Mouse (Mus musculus) hindbrain, embryonic 15.5 days (tissue): ENCODE results near the gene Cdca7l. TPM values are rescaled to one million over a fixed set of nuclear protein-coding genes. Genes with fewer than 3 reads are reported as not detected.
"Not testable (repeated sequence)": the region's sequence is repeated elsewhere in the genome, so short reads cannot be mapped to it uniquely, and the experiment has no call there.

Experiments used
- ATAC-seq: fragments of 200-750 bp; cut with Nextera tagmentation; 2 replicates; pipeline ENCODE4 v1.8.0; 2017; ENCODE audit warnings: low read depth, moderate number of reproducible peaks, moderate TSS enrichment; ENCODE audit not compliant: low FRiP score
- H3K27ac ChIP-seq: fragments of 300-500 bp; sonication (generic); replicated peaks from 2 replicates; pipeline ENCODE4 v1.5.1; 2015; ENCODE audit warnings: mild to moderate bottlenecking, inconsistent platforms
- H3K27me3 ChIP-seq: fragments of 300-500 bp; sonication (generic); 2 replicates; pipeline ENCODE4 v1.6.1; 2015; ENCODE audit warnings: control low read depth, inconsistent platforms
- H3K36me3 ChIP-seq: fragments of 300-500 bp; sonication (generic); 2 replicates; pipeline ENCODE4 v1.6.1; 2015; ENCODE audit warnings: control low read depth, inconsistent platforms
- H3K4me1 ChIP-seq: fragments of 300-500 bp; sonication (generic); replicated peaks from 2 replicates; pipeline ENCODE4 v1.6.1; 2015; ENCODE audit warnings: control low read depth, inconsistent platforms
- H3K4me2 ChIP-seq: fragments of 300-500 bp; sonication (generic); 2 replicates; pipeline ENCODE4 v1.6.1; 2015; ENCODE audit warnings: moderate library complexity, mild to moderate bottlenecking, inconsistent platforms
- H3K4me3 ChIP-seq: fragments of 300-500 bp; sonication (generic); 2 replicates; pipeline ENCODE4 v1.5.1; 2015; ENCODE audit warnings: mild to moderate bottlenecking, inconsistent platforms
- H3K9ac ChIP-seq: fragments of 300-500 bp; sonication (generic); 2 replicates; pipeline ENCODE4 v1.6.1; 2015; ENCODE audit warnings: inconsistent platforms
- H3K9me3 ChIP-seq: fragments of 300-500 bp; sonication (generic); 2 replicates; pipeline ENCODE4 v1.6.1; 2016; ENCODE audit warnings: control low read depth, inconsistent platforms
- WGBS: fragments of 180-500 bp; shearing (Covaris S2); methylation state at CpG from one replicate; pipeline ENCODE4 v1.1.7; 2015; 5-methylcytosine and 5-hydroxymethylcytosine counted together
- polyA plus RNA-seq: library from polyadenylated mRNA; unstranded; fragments of >200 nt; fragmentation: Nextera tagmentation; extraction: Ambion mirVana; gene quantifications from 2 replicates; pipeline ENCODE4 v1.2.1, GENCODE M21; 2015

Cdca7l gene
- 5.9 and 7.0 TPM in 2 replicates for polyA plus RNA-seq

GRCm38 (mm10) chr12:117803989-117804388, at the start of gene Cdca7l:
Gene Cdca7l, plus strand, starts transcription at chr12:117804289.
- peaks cover 34% of the 10 kb centered on the region for H3K4me1 ChIP-seq
- not testable (repeated sequence) for H3K4me3 ChIP-seq, H3K36me3 ChIP-seq, H3K27ac ChIP-seq, H3K9ac ChIP-seq, H3K4me2 ChIP-seq, H3K9me3 ChIP-seq, ATAC-seq, H3K27me3 ChIP-seq
- 95% methylated on average over 2 of the region's 6 CpGs for WGBS

- H3K9ac ChIP-seq: no peak overlapping the region
- ATAC-seq: no peak
- H3K4me1 ChIP-seq: peaks cover 22% of the 10 kb centered on the region
- H3K27ac ChIP-seq: no peak overlapping the region
- WGBS: 75% methylated on average over 7 of the region's 7 CpGs
- H3K4me3 ChIP-seq: no peak overlapping the region
- no peaks in the 10 kb centered on the region for H3K9me3 ChIP-seq
- no peak overlapping the region for H3K4me2 ChIP-seq
- H3K36me3 ChIP-seq: peaks cover 26% of the 10 kb centered on the region
- no peaks in the 10 kb centered on the region for H3K27me3 ChIP-seq
Observed at GRCm38 (mm10) chr12:117756010-117756409, 48.1 kb upstream of the Cdca7l start.

GRCm38 (mm10) chr12:117760373-117760772, 43.7 kb upstream of the Cdca7l start:
- Histone ChIP-seq H3K36me3 (peaks cover 22% of the 10 kb centered on the region), H3K9me3 (no peaks in the 10 kb centered on the region), H3K4me2 (no peak overlapping the region), H3K9ac (no peak overlapping the region), H3K27me3 (no peaks in the 10 kb centered on the region), H3K4me1 (peaks cover 5% of the 10 kb centered on the region; the same call in 1 of the 2 replicates), H3K4me3 (no peak overlapping the region), H3K27ac (no peak overlapping the region)
- no peak for ATAC-seq
- WGBS: 83% methylated on average over 5 of the region's 5 CpGs

GRCm38 (mm10) chr12:117760846-117761245, 43.2 kb upstream of the Cdca7l start:
- Histone ChIP-seq H3K4me3 (no peak overlapping the region), H3K27me3 (no peaks in the 10 kb centered on the region), H3K9ac (no peak overlapping the region), H3K27ac (no peak overlapping the region), H3K4me1 (peaks cover 5% of the 10 kb centered on the region; the same call in 1 of the 2 replicates), H3K36me3 (peaks cover 18% of the 10 kb centered on the region), H3K9me3 (no peaks in the 10 kb centered on the region), H3K4me2 (no peak overlapping the region)
- no peak for ATAC-seq

GRCm38 (mm10) chr12:117761698-117762097, 42.4 kb upstream of the Cdca7l start:
- peaks cover 9% of the 10 kb centered on the region for H3K36me3 ChIP-seq
- no peaks in the 10 kb centered on the region for H3K9me3 ChIP-seq
- peak; percentile 39; the same call in 1 of the 2 replicates for ATAC-seq
- no peak overlapping the region for H3K9ac ChIP-seq
- H3K4me2 ChIP-seq: no peak overlapping the region
- H3K27ac ChIP-seq: no peak overlapping the region
- H3K27me3 ChIP-seq: no peaks in the 10 kb centered on the region
- 26% methylated on average over 1 of the region's 1 CpGs for WGBS
- no peak overlapping the region for H3K4me3 ChIP-seq
- H3K4me1 ChIP-seq: peaks cover 5% of the 10 kb centered on the region; the same call in 1 of the 2 replicates

GRCm38 (mm10) chr12:117763247-117763646, 40.8 kb upstream of the Cdca7l start:
- 81% methylated on average over 3 of the region's 3 CpGs for WGBS
- Histone ChIP-seq H3K4me2 (no peak overlapping the region), H3K9me3 (no peaks in the 10 kb centered on the region), H3K4me3 (no peak overlapping the region), H3K27me3 (0 out of 2 replicates have a peak, but pooled peaks cover 2% of the 10 kb centered on the region), H3K36me3 (no peaks in the 10 kb centered on the region; the same call in 1 of the 2 replicates), H3K4me1 (peaks cover 5% of the 10 kb centered on the region; the same call in 1 of the 2 replicates), H3K27ac (no peak overlapping the region), H3K9ac (no peak overlapping the region)
- ATAC-seq: no peak

- Histone ChIP-seq H3K4me2 (no peak overlapping the region), H3K9me3 (no peaks in the 10 kb centered on the region), H3K36me3 (no peaks in the 10 kb centered on the region; the same call in 1 of the 2 replicates), H3K27ac (no peak overlapping the region), H3K9ac (no peak overlapping the region), H3K4me3 (no peak overlapping the region), H3K27me3 (0 out of 2 replicates have a peak, but pooled peaks cover 5% of the 10 kb centered on the region), H3K4me1 (peaks cover 5% of the 10 kb centered on the region; the same call in 1 of the 2 replicates)
- ATAC-seq: peak; percentile 71; the same call in 1 of the 2 replicates
- WGBS: 10% methylated on average over 7 of the region's 7 CpGs
Observed at GRCm38 (mm10) chr12:117764839-117765238, 39.2 kb upstream of the Cdca7l start.

- H3K4me1 ChIP-seq: no peaks in the 10 kb centered on the region
- H3K4me3 ChIP-seq: no peak overlapping the region
- H3K9ac ChIP-seq: no peak overlapping the region
- no peaks in the 10 kb centered on the region for H3K36me3 ChIP-seq
- 0 out of 2 replicates have a peak, but pooled peaks have one; percentile 29 for ATAC-seq
- H3K27me3 ChIP-seq: 0 out of 2 replicates have a peak, but pooled peaks cover 5% of the 10 kb centered on the region
- H3K4me2 ChIP-seq: no peak overlapping the region
- H3K9me3 ChIP-seq: no peaks in the 10 kb centered on the region
- no peak overlapping the region for H3K27ac ChIP-seq
- 7% methylated on average over 5 of the region's 5 CpGs for WGBS
Observed at GRCm38 (mm10) chr12:117769113-117769512, 35.0 kb upstream of the Cdca7l start.

- Histone ChIP-seq H3K36me3 (no peaks in the 10 kb centered on the region), H3K9ac (no peak overlapping the region), H3K27ac (no peak overlapping the region), H3K4me1 (no peaks in the 10 kb centered on the region), H3K27me3 (0 out of 2 replicates have a peak, but pooled peaks cover 5% of the 10 kb centered on the region), H3K9me3 (no peaks in the 10 kb centered on the region), H3K4me2 (no peak overlapping the region), H3K4me3 (no peak overlapping the region)
- peak; percentile 39; the same call in 1 of the 2 replicates for ATAC-seq
- 28% methylated on average over 2 of the region's 2 CpGs for WGBS
Observed at GRCm38 (mm10) chr12:117770211-117770610, 33.9 kb upstream of the Cdca7l start.

GRCm38 (mm10) chr12:117771156-117771555, 32.9 kb upstream of the Cdca7l start:
- ATAC-seq: no peak
- H3K4me2 ChIP-seq: no peak overlapping the region
- H3K9me3 ChIP-seq: no peaks in the 10 kb centered on the region
- no peaks in the 10 kb centered on the region for H3K36me3 ChIP-seq
- H3K27me3 ChIP-seq: 0 out of 2 replicates have a peak, but pooled peaks cover 5% of the 10 kb centered on the region
- H3K4me3 ChIP-seq: no peak overlapping the region
- H3K4me1 ChIP-seq: no peaks in the 10 kb centered on the region
- WGBS: 78% methylated on average over 4 of the region's 4 CpGs
- no peak overlapping the region for H3K27ac ChIP-seq
- H3K9ac ChIP-seq: no peak overlapping the region

- 1% methylated on average over 2 of the region's 2 CpGs for WGBS
- no peak overlapping the region for H3K4me2 ChIP-seq
- ATAC-seq: 0 out of 2 replicates have a peak, but pooled peaks have one; percentile 43
- H3K4me1 ChIP-seq: no peaks in the 10 kb centered on the region
- H3K4me3 ChIP-seq: no peak overlapping the region
- H3K36me3 ChIP-seq: no peaks in the 10 kb centered on the region
- H3K27me3 ChIP-seq: 0 out of 2 replicates have a peak, but pooled peaks cover 5% of the 10 kb centered on the region
- H3K9me3 ChIP-seq: no peaks in the 10 kb centered on the region
- no peak overlapping the region for H3K9ac ChIP-seq
- H3K27ac ChIP-seq: no peak overlapping the region
Observed at GRCm38 (mm10) chr12:117772638-117773037, 31.5 kb upstream of the Cdca7l start.

GRCm38 (mm10) chr12:117776841-117777240, 27.2 kb upstream of the Cdca7l start:
- no peak for ATAC-seq
- no peak overlapping the region for H3K4me2 ChIP-seq
- WGBS: 73% methylated on average over 5 of the region's 5 CpGs

More at GRCm38 (mm10) chr12:117776841-117777240, 27.2 kb upstream of the Cdca7l start:
- Histone ChIP-seq H3K4me1 (no peaks in the 10 kb centered on the region), H3K9ac (no peak overlapping the region), H3K9me3 (no peaks in the 10 kb centered on the region), H3K36me3 (no peaks in the 10 kb centered on the region), H3K27ac (no peak overlapping the region), H3K27me3 (no peaks in the 10 kb centered on the region), H3K4me3 (no peak overlapping the region)
